Comparison of ENCODE assay signal across 9 mouse cellular contexts in genomic region chrX:73675231-73675630, GRCm38 (mm10). TPM values are rescaled to one million over a fixed set of nuclear protein-coding genes. Genes with fewer than 3 reads are reported as not detected.
DNase-seq lines count a peak whose midpoint lies in the region; ATAC-seq and TF ChIP-seq lines count a peak whose summit lies in the region.
"Had no signal": no experiment of that assay in that cellular context is flagged by ENCODE, and none has a peak within 500 bp of the region (broad histone marks: within the 10 kb centered on the region; RNA-seq: fewer than 3 reads in every experiment).

No protein-coding gene starts in this region.

- TF ChIP-seq EP300 in stomach, postnatal 0 days (optimal IDR thresholded peaks at IDR 0.05) = no peak

- H3K27me3 ChIP-seq in limb, embryonic 10.5 days (ENCODE audit: low read depth, poor library complexity, severe bottlenecking) = peaks cover 92% of the 10 kb centered on the region
- H3K27me3 ChIP-seq in stomach, postnatal 0 days (ENCODE audit: control insufficient read depth, insufficient read depth, low read length) = no peaks in the 10 kb centered on the region

- H3K27ac ChIP-seq in gastrocnemius, adult 2 months = peak overlapping the region; percentile 96
- no peak overlapping the region for H3K27ac ChIP-seq in limb, embryonic 10.5 days
- H3K27ac ChIP-seq in stomach, postnatal 0 days (replicated peaks) = no peak overlapping the region
- H3K27ac ChIP-seq: liver, embryonic 15.5 days had no signal

- peaks cover 23% of the 10 kb centered on the region for H3K4me1 ChIP-seq in limb, embryonic 10.5 days
- no peaks in the 10 kb centered on the region for H3K4me1 ChIP-seq in stomach, postnatal 0 days (replicated peaks; ENCODE audit: control insufficient read depth, insufficient read depth)
- H3K4me1 ChIP-seq: liver, embryonic 15.5 days had no signal

- H3K9me3 ChIP-seq in limb, embryonic 10.5 days (replicated peaks) = no peaks in the 10 kb centered on the region
- H3K9me3 ChIP-seq in stomach, postnatal 0 days (ENCODE audit: control insufficient read depth, low read length) = no peaks in the 10 kb centered on the region
- H3K9me3 ChIP-seq: liver, embryonic 15.5 days had no signal

- H3K4me2 ChIP-seq in stomach, postnatal 0 days (replicated peaks; ENCODE audit: low read depth) = peak overlapping the region; percentile 66
- H3K4me2 ChIP-seq: liver, embryonic 15.5 days had no signal

- H3K4me3 ChIP-seq in gastrocnemius, adult 2 months = peak overlapping the region; percentile 90
- peak overlapping the region; percentile 65; the same call in 1 of the 2 replicates for H3K4me3 ChIP-seq in limb, embryonic 10.5 days
- H3K4me3 ChIP-seq in stomach, postnatal 0 days (ENCODE audit: low read depth, low read length) = no peak overlapping the region
- H3K4me3 ChIP-seq: liver, embryonic 15.5 days had no signal

- TF ChIP-seq CTCF in gastrocnemius, adult 2 months (IDR thresholded peaks at IDR 0.05) = no peak
- no peak for TF ChIP-seq CTCF in stomach, postnatal 0 days (IDR thresholded peaks at IDR 0.05; ENCODE audit: low read depth)

- H3K9ac ChIP-seq in stomach, postnatal 0 days (ENCODE audit: low read length) = no peak overlapping the region
- H3K9ac ChIP-seq: liver, embryonic 15.5 days had no signal

- intact Hi-C loops in gastrocnemius, adult 2 months (cut with DNase I) = no loop called here
- intact Hi-C loops in gastrocnemius, postnatal 36 days (cut with DNase I) = loop anchor here (2.0 kb wide), 1 partner anchor 16 kb away; no protein-coding TSS in a partner anchor
- intact Hi-C loops in left cerebral cortex, postnatal 10 days (cut with DNase I) = no loop called here

- ATAC-seq in stomach, postnatal 0 days (ENCODE audit: low FRiP score, low TSS enrichment) = no peak

- H3K36me3 ChIP-seq in limb, embryonic 10.5 days = peaks cover 41% of the 10 kb centered on the region
- no peaks in the 10 kb centered on the region for H3K36me3 ChIP-seq in stomach, postnatal 0 days (ENCODE audit: control insufficient read depth, insufficient read depth, low read length)
- H3K36me3 ChIP-seq: liver, embryonic 15.5 days had no signal

- WGBS in limb, embryonic 10.5 days = 75% methylated on average over 2 of the region's 2 CpGs
- 59% methylated on average over 2 of the region's 2 CpGs for WGBS in stomach, postnatal 0 days

- DNase-seq in gastrocnemius, adult 2 months = no peak
- no peak for DNase-seq in gastrocnemius, postnatal 36 days
- peak; percentile 22 to 27 for DNase-seq in right cerebral cortex, adult 2 months (ENCODE audit: low spot score in 2 of 2)
- no peak for DNase-seq in right cerebral cortex, postnatal 14 days
- no peak for DNase-seq in limb, embryonic 10.5 days (ENCODE audit: low spot score)
- DNase-seq in stomach, postnatal 0 days (ENCODE audit: low spot score) = no peak
- DNase-seq in T-cell, adult 2 months (ENCODE audit: low spot score) = no peak
- no peak for DNase-seq in left cerebral cortex, postnatal 10 days (ENCODE audit: extremely low spot score in 1 of 2, low spot score in 2 of 2)

RNA-seq across cellular contexts. Expression of gene Slc6a8, which starts 2.3 kb away (rescaled TPM):
- 100 to 1,000 TPM; 125 to 154 TPM for total RNA-seq in gastrocnemius, adult 2 months (2021)
- total RNA-seq in gastrocnemius, postnatal 36 days (2021) = 100 to 1,000 TPM; 105 to 106 TPM
- polyA plus RNA-seq in limb, embryonic 10.5 days (2016; fragmentation: Nextera tagmentation; extraction: Ambion mirVana) = 4.4 and 6.1 TPM in 2 replicates
- polyA plus RNA-seq in stomach, postnatal 0 days (2015; fragmentation: Nextera tagmentation; extraction: Ambion mirVana) = 7.5 and 9.2 TPM in 2 replicates
- total RNA-seq in left cerebral cortex, postnatal 10 days (2021) = 10 to 100 TPM; 61.8 to 64.8 TPM

RNA-seq across cellular contexts. Expression of gene Pnck, which starts 15.3 kb away (rescaled TPM):
- total RNA-seq in gastrocnemius, adult 2 months (2021) = 10 to 100 TPM in 1 of 2 experiments, 1 to 10 TPM in 1; 8.1 to 10.6 TPM
- total RNA-seq in gastrocnemius, postnatal 36 days (2021) = 10 to 100 TPM in 1 of 2 experiments, 1 to 10 TPM in 1; 8.2 to 11.4 TPM
- 3.7 and 7.7 TPM in 2 replicates for polyA plus RNA-seq in limb, embryonic 10.5 days (2016; fragmentation: Nextera tagmentation; extraction: Ambion mirVana)
- polyA plus RNA-seq in stomach, postnatal 0 days (2015; fragmentation: Nextera tagmentation; extraction: Ambion mirVana) = 19.3 and 24.5 TPM in 2 replicates
- total RNA-seq in left cerebral cortex, postnatal 10 days (2021) = 100 to 1,000 TPM; 152 to 154 TPM

RNA-seq across cellular contexts. Expression of gene Dusp9, which starts 36.0 kb away (rescaled TPM):
- total RNA-seq in gastrocnemius, adult 2 months (2021) = not detected
- total RNA-seq in gastrocnemius, postnatal 36 days (2021) = not detected
- polyA plus RNA-seq in limb, embryonic 10.5 days (2016; fragmentation: Nextera tagmentation; extraction: Ambion mirVana) = 113 and 153 TPM in 2 replicates
- polyA plus RNA-seq in stomach, postnatal 0 days (2015; fragmentation: Nextera tagmentation; extraction: Ambion mirVana) = 8.2 and 8.9 TPM in 2 replicates
- under 1 TPM; 0.47 to 0.87 TPM for total RNA-seq in left cerebral cortex, postnatal 10 days (2021)

RNA-seq across cellular contexts. Expression of gene Bcap31, which starts 40.7 kb away (rescaled TPM):
- 10 to 100 TPM; 48.5 to 55.8 TPM for total RNA-seq in gastrocnemius, adult 2 months (2021)
- total RNA-seq in gastrocnemius, postnatal 36 days (2021) = 10 to 100 TPM; 45.9 to 47.7 TPM
- polyA plus RNA-seq in limb, embryonic 10.5 days (2016; fragmentation: Nextera tagmentation; extraction: Ambion mirVana) = 159 and 174 TPM in 2 replicates
- 270 and 283 TPM in 2 replicates for polyA plus RNA-seq in stomach, postnatal 0 days (2015; fragmentation: Nextera tagmentation; extraction: Ambion mirVana)
- 10 to 100 TPM; 71.6 to 77.0 TPM for total RNA-seq in left cerebral cortex, postnatal 10 days (2021)

RNA-seq across cellular contexts. Expression of gene Abcd1, which starts 41.2 kb away (rescaled TPM):
- 10 to 100 TPM; 20.1 to 24.2 TPM for total RNA-seq in gastrocnemius, adult 2 months (2021)
- total RNA-seq in gastrocnemius, postnatal 36 days (2021) = 10 to 100 TPM; 23.0 to 25.3 TPM
- polyA plus RNA-seq in limb, embryonic 10.5 days (2016; fragmentation: Nextera tagmentation; extraction: Ambion mirVana) = 9.2 and 12.7 TPM in 2 replicates
- polyA plus RNA-seq in stomach, postnatal 0 days (2015; fragmentation: Nextera tagmentation; extraction: Ambion mirVana) = 9.3 and 9.4 TPM in 2 replicates
- 10 to 100 TPM; 15.0 to 16.2 TPM for total RNA-seq in left cerebral cortex, postnatal 10 days (2021)

Comparison
In these comparisons a context has a peak if more than half of its experiments do, and no peak if none do; other contexts are left out.
1. DNase-seq: peak in right cerebral cortex, adult 2 months (2 of 2); none in gastrocnemius, adult 2 months (single experiment), gastrocnemius, postnatal 36 days (0 of 2), right cerebral cortex, postnatal 14 days (single experiment), limb, embryonic 10.5 days (single experiment), stomach, postnatal 0 days (single experiment), T-cell, adult 2 months (single experiment) and left cerebral cortex, postnatal 10 days (0 of 2).
2. RNA of gene Pnck, which starts 15.3 kb away (total RNA-seq): 152 to 154 TPM in left cerebral cortex, postnatal 10 days; 8.2 to 11.4 TPM in gastrocnemius, postnatal 36 days and 8.1 to 10.6 TPM in gastrocnemius, adult 2 months; every median in the first group is over 10 times any median in the second.